Mouse (Mus musculus) ES-E14 (cell line): ENCODE measurements around the gene H2afy.

ENCODE experiments used
- CHD2 ChIP-seq: IDR thresholded peaks from 2 replicates; pipeline ENCODE4 v1.6.1; 2014; ENCODE audit warnings: mild to moderate bottlenecking, low read depth, low read length, inconsistent platforms
- HCFC1 ChIP-seq: IDR thresholded peaks from 2 replicates; pipeline ENCODE4 v1.6.1; 2012; ENCODE audit warnings: low read length, inconsistent platforms, borderline replicate concordance; ENCODE audit not compliant: insufficient read depth
- ZNF384 ChIP-seq: IDR thresholded peaks from 2 replicates; pipeline ENCODE4 v1.6.1; 2012; ENCODE audit warnings: low read depth, low read length, inconsistent platforms

DNA sequence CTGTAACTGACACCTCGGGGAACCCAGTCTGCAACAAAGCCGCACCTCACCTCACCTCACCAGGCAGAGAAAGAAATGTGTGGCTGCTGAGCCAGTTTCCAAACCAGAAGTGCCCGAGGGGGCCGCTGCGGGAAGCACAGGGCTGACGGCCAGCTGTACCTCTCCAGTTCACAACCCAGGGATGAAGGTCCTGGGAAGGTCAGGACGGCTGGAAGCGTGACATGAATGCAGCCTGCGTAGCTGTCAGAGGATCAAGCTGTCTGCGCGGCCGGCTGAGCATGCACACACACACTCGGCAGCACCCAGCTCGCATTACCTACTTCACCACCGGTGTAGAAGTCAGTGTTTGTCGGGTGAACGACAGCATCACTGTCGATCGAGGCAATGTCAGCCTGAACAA, 48.2 kb downstream of the H2afy start:
- no peak for TF ChIP-seq ZNF384
- no peak for TF ChIP-seq HCFC1
- no peak for TF ChIP-seq CHD2
